ENCODE assay signal across 18 mouse cellular contexts in genomic region chr17:86438278-86438661, GRCm38 (mm10).
A peak's percentile ranks its signal among the peaks of the same experiment; 100 is the strongest.
DNase-seq lines count a peak whose midpoint lies in the region; ATAC-seq and TF ChIP-seq lines count a peak whose summit lies in the region.
"Had no signal": no experiment of that assay in that cellular context is flagged by ENCODE, and none has a peak within 500 bp of the region (broad histone marks: within the 10 kb centered on the region; RNA-seq: fewer than 3 reads in every experiment).

No protein-coding gene starts in this region.

- peaks cover 35% of the 10 kb centered on the region for H3K4me1 ChIP-seq in heart, embryonic 11.5 days (ENCODE audit: control insufficient read depth, insufficient read depth, low read length)
- peaks cover 24% of the 10 kb centered on the region for H3K4me1 ChIP-seq in cortical plate, adult 2 months (ENCODE audit: control insufficient read depth, insufficient read depth, low read length)
- H3K4me1 ChIP-seq in olfactory bulb, adult 2 months (ENCODE audit: control insufficient read depth, insufficient read depth, low read length) = peaks cover 30% of the 10 kb centered on the region
- H3K4me1 ChIP-seq: forebrain, embryonic 13.5 days; hindbrain, embryonic 13.5 days had no signal

- 72% methylated on average over 3 of the region's 3 CpGs for WGBS in heart, embryonic 11.5 days (ENCODE audit: insufficient replicate concordance)
- 48% methylated on average over 3 of the region's 3 CpGs for WGBS in olfactory bulb, adult 2 months

- no peak overlapping the region for H3K4me3 ChIP-seq in heart, embryonic 11.5 days (ENCODE audit: low read depth, low read length)
- no peak overlapping the region for H3K4me3 ChIP-seq in layer of hippocampus, adult 2 months
- no peak overlapping the region for H3K4me3 ChIP-seq in cortical plate, adult 2 months (ENCODE audit: insufficient read depth, low read length)
- no peak overlapping the region for H3K4me3 ChIP-seq in olfactory bulb, adult 2 months (ENCODE audit: insufficient read depth, low read depth, low read length)
- H3K4me3 ChIP-seq: embryonic facial prominence, embryonic 12.5 days; erythroblast, embryonic 14.5 days; forebrain, embryonic 13.5 days; hindbrain, embryonic 13.5 days; neural tube, embryonic 13.5 days had no signal

- TF ChIP-seq CTCF in layer of hippocampus, adult 2 months (conservative IDR thresholded peaks at IDR 0.05) = no peak
- no peak for TF ChIP-seq CTCF in cortical plate, adult 2 months (IDR thresholded peaks at IDR 0.05; ENCODE audit: extremely low read depth, insufficient read depth, low read length)
- TF ChIP-seq CTCF in olfactory bulb, adult 2 months (IDR thresholded peaks at IDR 0.05; ENCODE audit: insufficient read depth, low read depth, low read length) = no peak

- H3K4me2 ChIP-seq in heart, embryonic 11.5 days = peak overlapping the region; percentile 46
- H3K4me2 ChIP-seq: embryonic facial prominence, embryonic 12.5 days; forebrain, embryonic 13.5 days; hindbrain, embryonic 13.5 days; neural tube, embryonic 13.5 days had no signal

- no peak for TF ChIP-seq POLR2A in cortical plate, adult 2 months (IDR thresholded peaks at IDR 0.05; ENCODE audit: extremely low read depth, insufficient read depth, low read length)
- no peak for TF ChIP-seq POLR2A in olfactory bulb, adult 2 months (IDR thresholded peaks at IDR 0.05; ENCODE audit: insufficient read depth, low read depth, low read length)

- no peaks in the 10 kb centered on the region for H3K9me3 ChIP-seq in heart, embryonic 11.5 days (replicated peaks; ENCODE audit: control insufficient read depth, low read length)
- H3K9me3 ChIP-seq: embryonic facial prominence, embryonic 12.5 days; forebrain, embryonic 13.5 days; hindbrain, embryonic 13.5 days; neural tube, embryonic 13.5 days had no signal

- no peaks in the 10 kb centered on the region for H3K27me3 ChIP-seq in heart, embryonic 11.5 days (ENCODE audit: control insufficient read depth, insufficient read depth, low read length)
- H3K27me3 ChIP-seq: embryonic facial prominence, embryonic 12.5 days; forebrain, embryonic 13.5 days; hindbrain, embryonic 13.5 days; megakaryocyte, embryonic 14.5 days; neural tube, embryonic 13.5 days had no signal

- no peak for ATAC-seq in heart, embryonic 11.5 days (replicated peaks; ENCODE audit: insufficient number of reproducible peaks, low FRiP score, low TSS enrichment)
- ATAC-seq: forebrain, embryonic 13.5 days had no signal

- DNase-seq in heart, postnatal 4 days = no peak
- no peak for DNase-seq in layer of hippocampus, adult 2 months (ENCODE audit: low spot score in 2 of 2)
- DNase-seq in layer of hippocampus, postnatal 25 days (ENCODE audit: extremely low spot score in 1 of 2, low spot score in 1 of 2) = no peak
- no peak for DNase-seq in urinary bladder, adult 18-20 months (ENCODE audit: low spot score in 2 of 2)
- DNase-seq: left cerebral cortex, postnatal 4 days; liver; lung, adult 18-20 months; lung, postnatal 14 days; midbrain, embryonic 14.5 days had no signal

- peak overlapping the region; percentile 46; the same call in 1 of the 2 replicates for H3K27ac ChIP-seq in heart, embryonic 11.5 days (ENCODE audit: low read depth, low read length)
- peak overlapping the region; percentile 94 for H3K27ac ChIP-seq in layer of hippocampus, adult 2 months
- peak overlapping the region; percentile 64; the same call in 1 of the 2 replicates for H3K27ac ChIP-seq in cortical plate, adult 2 months (ENCODE audit: insufficient read depth, low read length)
- peak overlapping the region; percentile 68 for H3K27ac ChIP-seq in olfactory bulb, adult 2 months (ENCODE audit: insufficient read depth, low read depth, low read length)
- H3K27ac ChIP-seq: embryonic facial prominence, embryonic 12.5 days; forebrain, embryonic 13.5 days; hindbrain, embryonic 13.5 days; neural tube, embryonic 13.5 days had no signal

- no peaks in the 10 kb centered on the region for H3K36me3 ChIP-seq in heart, embryonic 11.5 days (ENCODE audit: control insufficient read depth, insufficient read depth, low read length)
- H3K36me3 ChIP-seq: embryonic facial prominence, embryonic 12.5 days; hindbrain, embryonic 13.5 days; neural tube, embryonic 13.5 days had no signal

- H3K9ac ChIP-seq in heart, embryonic 11.5 days (ENCODE audit: low read depth, low read length) = no peak overlapping the region
- H3K9ac ChIP-seq: embryonic facial prominence, embryonic 12.5 days; forebrain, embryonic 13.5 days; hindbrain, embryonic 13.5 days; neural tube, embryonic 13.5 days had no signal
